Mouse (Mus musculus) kidney, adult 18-20 months (tissue): ENCODE data around the gene Gm21083.
"Not testable (repeated sequence)": the region's sequence is repeated elsewhere in the genome, so short reads cannot be mapped to it uniquely, and the experiment has no call there.

Experiments used
- DNase-seq: peaks from one replicate; pipeline ENCODE4 v3.0.0; 2021

Gene Gm21083

GRCm38 (mm10) chr5:15630068-15630467 is 52.9 kb downstream of the Gm21083 start:
- DNase-seq, result not testable (repeated sequence)
